Mouse (Mus musculus): ENCODE data around the gene 4930558C23Rik.
"Not testable (repeated sequence)": the region's sequence is repeated elsewhere in the genome, so short reads cannot be mapped to it uniquely, and the experiment has no call there.

The 4930558C23Rik gene

GRCm38 (mm10) chr3:95373208-95373607, 29.4 kb downstream of the 4930558C23Rik start:
- in situ Hi-C loops (cut with MboI, MseI) = no loop called here

GRCm38 (mm10) chr3:95370101-95370500, 32.5 kb downstream of the 4930558C23Rik start:
- in situ Hi-C loops (cut with MboI, MseI) = no loop called here

GRCm38 (mm10) chr3:95360276-95360675, 42.4 kb downstream of the 4930558C23Rik start:
- in situ Hi-C loops (cut with MboI, MseI) = not testable (repeated sequence)

GRCm38 (mm10) chr3:95357746-95358145, 44.9 kb downstream of the 4930558C23Rik start:
- in situ Hi-C loops (cut with MboI, MseI) = no loop called here

GRCm38 (mm10) chr3:95356701-95357449, 45.8 kb downstream of the 4930558C23Rik start, which contains the start of gene Setdb1:
Gene Setdb1, minus strand, starts transcription at chr3:95357202.
- in situ Hi-C loops (cut with MboI, MseI) = not testable (repeated sequence)

- in situ Hi-C loops (cut with MboI, MseI) = not testable (repeated sequence)
Observed at GRCm38 (mm10) chr3:95355911-95356544, 46.6 kb downstream of the 4930558C23Rik start.

- in situ Hi-C loops (cut with MboI, MseI) = no loop called here
Observed at GRCm38 (mm10) chr3:95349491-95349890, 53.1 kb downstream of the 4930558C23Rik start.

GRCm38 (mm10) chr3:95348343-95348742, 54.3 kb downstream of the 4930558C23Rik start:
- in situ Hi-C loops (cut with MboI, MseI) = not testable (repeated sequence)

- in situ Hi-C loops (cut with MboI, MseI) = no loop called here
Observed at GRCm38 (mm10) chr3:95346454-95346853, 56.2 kb downstream of the 4930558C23Rik start.

- in situ Hi-C loops (cut with MboI, MseI) = loop anchor here (5.0 kb wide), 2 partner anchors 114 to 499 kb away; no protein-coding TSS in a partner anchor
Observed at GRCm38 (mm10) chr3:95343356-95344000, 59.2 kb downstream of the 4930558C23Rik start.

- in situ Hi-C loops (cut with MboI, MseI) = no loop called here
Observed at GRCm38 (mm10) chr3:95338251-95338650, 64.4 kb downstream of the 4930558C23Rik start.

GRCm38 (mm10) chr3:95337345-95337744, 65.3 kb downstream of the 4930558C23Rik start:
- in situ Hi-C loops (cut with MboI, MseI) = no loop called here
